Mouse (Mus musculus) heart, adult 2 months (tissue): Measurements from ENCODE around the gene Plekhm2. TPM values are rescaled to one million over a fixed set of nuclear protein-coding genes. Genes with fewer than 3 reads are reported as not detected.

Experiments
- DNase-seq, 2 experiments: peaks; one replicate each; pipeline ENCODE4 v3.0.0; 2021
- H3K27ac ChIP-seq: fragments of 200-600 bp; 2 replicates; pipeline ENCODE4 v1.8.1; 2022
- H3K27me3 ChIP-seq: fragments of 200-500 bp; 2 replicates; pipeline ENCODE4 v1.6.1; 2012; ENCODE audit warnings: mild to moderate bottlenecking, low read length, inconsistent platforms, mixed read lengths; ENCODE audit not compliant: control insufficient read depth, insufficient read depth
- H3K36me3 ChIP-seq: fragments of 200-500 bp; 2 replicates; pipeline ENCODE4 v1.6.1; 2012; ENCODE audit warnings: low read length, inconsistent platforms; ENCODE audit not compliant: control insufficient read depth, insufficient read depth
- H3K4me1 ChIP-seq: fragments of 200-500 bp; 2 replicates; pipeline ENCODE4 v1.6.1; 2011; ENCODE audit warnings: low read length; ENCODE audit not compliant: control insufficient read depth, insufficient read depth
- H3K4me3 ChIP-seq: fragments of 200-600 bp; 2 replicates; pipeline ENCODE4 v1.8.1; 2022
- H3K79me2 ChIP-seq: fragments of 200-500 bp; replicated peaks from 2 replicates; pipeline ENCODE4 v1.6.1; 2012; ENCODE audit warnings: mild to moderate bottlenecking, inconsistent platforms, low read length, moderate library complexity, mixed read lengths; ENCODE audit not compliant: control insufficient read depth, insufficient read depth
- H3K9ac ChIP-seq: fragments of 200-500 bp; 2 replicates; pipeline ENCODE4 v1.6.1; 2012; ENCODE audit warnings: low read depth, mild to moderate bottlenecking, control low read depth, inconsistent platforms, low read length, mixed read lengths
- CTCF ChIP-seq: fragments of 200-600 bp; IDR thresholded peaks from 2 replicates; pipeline ENCODE4 v1.8.1; 2022; ENCODE audit warnings: antibody characterized with exemption, mild to moderate bottlenecking, moderate library complexity
- EP300 ChIP-seq: fragments of 200-500 bp; IDR thresholded peaks from 2 replicates; pipeline ENCODE4 v1.6.1; 2011; ENCODE audit warnings: low read depth, low read length, control low read depth; ENCODE audit not compliant: insufficient read depth
- POLR2A ChIP-seq: fragments of 200-500 bp; IDR thresholded peaks from 2 replicates; pipeline ENCODE4 v1.6.1; 2011; ENCODE audit warnings: mild to moderate bottlenecking, low read depth, low read length, control low read depth; ENCODE audit not compliant: insufficient read depth
- WGBS: fragments of 180-500 bp; shearing (Covaris S2); methylation state at CpG from one replicate; pipeline ENCODE4 v1.1.7; 2018; 5-methylcytosine and 5-hydroxymethylcytosine counted together
- intact Hi-C: fragments of 180-260 bp; cut with DNase I; formaldehyde crosslinking; loops from one replicate; pipeline ENCODE4 v1.15.1; 2025
- polyA plus RNA-seq: library from polyadenylated mRNA; depleted of rRNA; stranded (reverse); fragments of >200 nt; gene quantifications from 2 replicates; pipeline ENCODE4 v1.2.3, GENCODE M21; 2012
- total RNA-seq, 2 experiments: library from RNA; stranded (reverse); gene quantifications; 2 replicates each; pipeline ENCODE4 v1.2.3; 2021

Gene Plekhm2
- total and polyA plus RNA-seq, 3 experiments, result 95.2 to 126 (median 111) TPM

GRCm38 (mm10) chr4:141653044-141653443 lies 11.7 kb downstream of the Plekhm2 start:
- no peak for DNase-seq
- Histone ChIP-seq H3K4me1 (peaks cover 22% of the 10 kb centered on the region), H3K79me2 (peaks cover 2% of the 10 kb centered on the region; the same call in 1 of the 2 replicates), H3K36me3 (no peaks in the 10 kb centered on the region; the same call in 1 of the 2 replicates), H3K27ac (peak overlapping the region; percentile 67), H3K9ac (no peak overlapping the region), H3K27me3 (no peaks in the 10 kb centered on the region), H3K4me3 (no peak overlapping the region)
- intact Hi-C loops, result no loop called here
- no peak for TF ChIP-seq CTCF
- no peak for TF ChIP-seq EP300
- TF ChIP-seq POLR2A, result no peak
- WGBS, result 58% methylated on average over 8 of the region's 8 CpGs

- TF ChIP-seq EP300, result no peak
- no peak for TF ChIP-seq CTCF
- TF ChIP-seq POLR2A, result no peak
- Histone ChIP-seq H3K36me3 (no peaks in the 10 kb centered on the region; the same call in 1 of the 2 replicates), H3K79me2 (peaks cover 2% of the 10 kb centered on the region; the same call in 1 of the 2 replicates), H3K4me3 (peak overlapping the region; percentile 3; the same call in 1 of the 2 replicates), H3K27ac (peak overlapping the region; percentile 80), H3K27me3 (no peaks in the 10 kb centered on the region), H3K4me1 (peaks cover 22% of the 10 kb centered on the region), H3K9ac (0 out of 2 replicates have a peak overlapping the region, but pooled peaks have one; percentile 18)
- no peak for DNase-seq
- 64% methylated on average over 10 of the region's 10 CpGs for WGBS
- intact Hi-C loops, result no loop called here
Observed at GRCm38 (mm10) chr4:141651944-141652343, 12.8 kb downstream of the Plekhm2 start.

- Histone ChIP-seq H3K27me3 (no peaks in the 10 kb centered on the region), H3K27ac (peak overlapping the region; percentile 80), H3K36me3 (no peaks in the 10 kb centered on the region; the same call in 1 of the 2 replicates), H3K4me3 (0 out of 2 replicates have a peak overlapping the region, but pooled peaks have one; percentile 20), H3K9ac (no peak overlapping the region), H3K79me2 (peaks cover 2% of the 10 kb centered on the region; the same call in 1 of the 2 replicates), H3K4me1 (peaks cover 18% of the 10 kb centered on the region)
- peak in 1 of 2 experiments; percentile 62 for DNase-seq
- peak; percentile 30; the same call in 1 of the 2 replicates for TF ChIP-seq POLR2A
- no peak for TF ChIP-seq CTCF
- peak; percentile 75; the same call in 1 of the 2 replicates for TF ChIP-seq EP300
- WGBS, result 34% methylated on average over 6 of the region's 6 CpGs
- intact Hi-C loops, result no loop called here
Observed at GRCm38 (mm10) chr4:141651286-141651685, 13.4 kb downstream of the Plekhm2 start.

GRCm38 (mm10) chr4:141649244-141649643 lies 15.5 kb downstream of the Plekhm2 start:
- 62% methylated on average over 6 of the region's 6 CpGs for WGBS
- Histone ChIP-seq H3K9ac (peak overlapping the region; percentile 27), H3K27me3 (no peaks in the 10 kb centered on the region), H3K4me1 (peaks cover 17% of the 10 kb centered on the region), H3K79me2 (peaks cover 2% of the 10 kb centered on the region; the same call in 1 of the 2 replicates), H3K4me3 (no peak overlapping the region), H3K36me3 (peaks cover 2% of the 10 kb centered on the region), H3K27ac (peak overlapping the region; percentile 80)
- TF ChIP-seq POLR2A, result no peak
- TF ChIP-seq CTCF, result no peak
- TF ChIP-seq EP300, result no peak
- intact Hi-C loops, result no loop called here
- no peak for DNase-seq

GRCm38 (mm10) chr4:141648262-141648661 lies 16.4 kb downstream of the Plekhm2 start:
- TF ChIP-seq EP300, result peak; percentile 98
- TF ChIP-seq CTCF, result no peak
- peak; percentile 67 for TF ChIP-seq POLR2A
- intact Hi-C loops, result no loop called here
- WGBS, result 51% methylated on average over 5 of the region's 5 CpGs
- Histone ChIP-seq H3K36me3 (peaks cover 7% of the 10 kb centered on the region), H3K79me2 (peaks cover 2% of the 10 kb centered on the region; the same call in 1 of the 2 replicates), H3K27ac (peak overlapping the region; percentile 80), H3K4me3 (no peak overlapping the region), H3K27me3 (no peaks in the 10 kb centered on the region), H3K4me1 (peaks cover 17% of the 10 kb centered on the region), H3K9ac (no peak overlapping the region)
- DNase-seq, result peak in 1 of 2 experiments; percentile 81

GRCm38 (mm10) chr4:141647187-141647586 lies 17.5 kb downstream of the Plekhm2 start:
- no peak for DNase-seq
- Histone ChIP-seq H3K27me3 (no peaks in the 10 kb centered on the region), H3K9ac (no peak overlapping the region), H3K4me1 (peaks cover 21% of the 10 kb centered on the region), H3K36me3 (peaks cover 9% of the 10 kb centered on the region), H3K27ac (peak overlapping the region; percentile 64), H3K79me2 (peaks cover 2% of the 10 kb centered on the region; the same call in 1 of the 2 replicates), H3K4me3 (no peak overlapping the region)
- 91% methylated on average over 3 of the region's 3 CpGs for WGBS
- intact Hi-C loops, result no loop called here
- TF ChIP-seq POLR2A (no peak), CTCF (no peak), EP300 (no peak)
